Comparison of ENCODE assay signal across 26 mouse cellular contexts in the genomic region with DNA sequence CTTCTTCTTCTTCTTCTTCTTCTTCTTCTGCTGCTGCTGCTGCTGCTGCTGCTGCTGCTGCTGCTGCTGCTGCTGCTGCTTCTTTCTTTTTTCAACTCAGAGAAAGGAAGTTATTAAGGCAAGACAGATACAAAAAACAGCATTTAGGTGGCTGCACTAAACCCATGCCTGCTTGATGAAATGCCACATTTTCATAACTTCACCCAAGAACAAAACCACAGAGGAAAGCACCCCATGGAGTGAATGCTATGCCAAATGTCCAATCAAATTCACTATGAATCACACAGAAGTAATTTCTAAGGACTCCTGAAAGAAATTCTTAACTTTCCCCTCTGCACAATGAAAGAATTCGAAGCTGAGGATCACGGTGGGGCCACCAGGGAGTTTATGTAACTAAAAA.
DNase-seq lines count a peak whose midpoint lies in the region; ATAC-seq and TF ChIP-seq lines count a peak whose summit lies in the region.
"Had no signal": no experiment of that assay in that cellular context is flagged by ENCODE, and none has a peak within 500 bp of the region (broad histone marks: within the 10 kb centered on the region; RNA-seq: fewer than 3 reads in every experiment).

No protein-coding gene starts in this region.

- 78% methylated on average over 2 of the region's 2 CpGs for WGBS in forebrain, embryonic 15.5 days

- no peak overlapping the region for H3ac ChIP-seq in myocyte (ENCODE audit: control insufficient read depth, insufficient read length)

- no peaks in the 10 kb centered on the region for H3K79me2 ChIP-seq in myocyte (ENCODE audit: control insufficient read depth, insufficient read depth)

- peak overlapping the region; percentile 13 for H3K4me2 ChIP-seq in myocyte (ENCODE audit: low read depth)
- H3K4me2 ChIP-seq in forebrain, embryonic 15.5 days (replicated peaks), result no peak overlapping the region
- H3K4me2 ChIP-seq: embryonic facial prominence, embryonic 12.5 days; embryonic facial prominence, embryonic 15.5 days; forebrain, embryonic 12.5 days; heart, embryonic 13.5 days; hindbrain, embryonic 12.5 days; hindbrain, embryonic 15.5 days had no signal

- no peaks in the 10 kb centered on the region for H3K27me3 ChIP-seq in myocyte (ENCODE audit: control insufficient read depth, insufficient read depth, insufficient read length)
- H3K27me3 ChIP-seq in forebrain, embryonic 15.5 days, result no peaks in the 10 kb centered on the region
- H3K27me3 ChIP-seq: CH12.LX; embryonic facial prominence, embryonic 12.5 days; embryonic facial prominence, embryonic 15.5 days; forebrain, embryonic 12.5 days; heart, embryonic 13.5 days; hindbrain, embryonic 12.5 days; hindbrain, embryonic 15.5 days had no signal

- peak; percentile 51 for DNase-seq in 416B (ENCODE audit: low read depth)
- peak; percentile 82 for DNase-seq in NIH3T3 (ENCODE audit: low read depth)
- no peak for DNase-seq in yolk sac, embryonic 10.5 days (ENCODE audit: low spot score)
- no peak for DNase-seq in cerebellum, postnatal 14 days
- DNase-seq: adrenal gland, postnatal 10 days; adrenal gland, postnatal 36 days; cerebellum, adult 18-20 months; cerebellum, adult 9-10 months; cerebellum, postnatal 25 days; gastrocnemius, postnatal 10 days; gastrocnemius, postnatal 36 days; heart, adult 2 months; heart, postnatal 14 days had no signal

- no peak for ATAC-seq in forebrain, embryonic 15.5 days (replicated peaks)
- ATAC-seq: forebrain, embryonic 16.5 days; intestine, postnatal 0 days had no signal

- H3K36me3 ChIP-seq in myocyte (ENCODE audit: control insufficient read depth, insufficient read depth), result no peaks in the 10 kb centered on the region
- no peaks in the 10 kb centered on the region for H3K36me3 ChIP-seq in forebrain, embryonic 15.5 days
- H3K36me3 ChIP-seq: embryonic facial prominence, embryonic 12.5 days; embryonic facial prominence, embryonic 15.5 days; forebrain, embryonic 12.5 days; G1E; heart, embryonic 10.5 days; heart, embryonic 13.5 days; hindbrain, embryonic 12.5 days; hindbrain, embryonic 15.5 days had no signal

- H3K9me3 ChIP-seq in forebrain, embryonic 15.5 days, result no peaks in the 10 kb centered on the region
- H3K9me3 ChIP-seq: embryonic facial prominence, embryonic 12.5 days; embryonic facial prominence, embryonic 15.5 days; forebrain, embryonic 12.5 days; G1E; heart, embryonic 10.5 days; heart, embryonic 13.5 days; hindbrain, embryonic 12.5 days; hindbrain, embryonic 15.5 days had no signal

- no peak overlapping the region for H3K27ac ChIP-seq in forebrain, embryonic 15.5 days (replicated peaks)
- H3K27ac ChIP-seq: embryonic facial prominence, embryonic 12.5 days; embryonic facial prominence, embryonic 15.5 days; forebrain, embryonic 12.5 days; heart, adult 2 months; heart, embryonic 10.5 days; heart, embryonic 13.5 days; hindbrain, embryonic 12.5 days; hindbrain, embryonic 15.5 days had no signal

- no peak overlapping the region for H3K4me3 ChIP-seq in myocyte
- H3K4me3 ChIP-seq in forebrain, embryonic 15.5 days, result no peak overlapping the region
- H3K4me3 ChIP-seq: embryonic facial prominence, embryonic 12.5 days; embryonic facial prominence, embryonic 15.5 days; forebrain, embryonic 12.5 days; heart, adult 2 months; heart, embryonic 10.5 days; heart, embryonic 13.5 days; hindbrain, embryonic 12.5 days; hindbrain, embryonic 15.5 days had no signal

- H3K4me1 ChIP-seq in forebrain, embryonic 15.5 days, result no peaks in the 10 kb centered on the region
- H3K4me1 ChIP-seq: embryonic facial prominence, embryonic 12.5 days; embryonic facial prominence, embryonic 15.5 days; forebrain, embryonic 12.5 days; heart, embryonic 10.5 days; heart, embryonic 13.5 days; hindbrain, embryonic 12.5 days; hindbrain, embryonic 15.5 days had no signal

- TF ChIP-seq POLR2A in myocyte (IDR thresholded peaks at IDR 0.05; ENCODE audit: insufficient read length, low read depth), result no peak

- H3K9ac ChIP-seq in forebrain, embryonic 15.5 days (replicated peaks), result no peak overlapping the region
- H3K9ac ChIP-seq: embryonic facial prominence, embryonic 12.5 days; embryonic facial prominence, embryonic 15.5 days; forebrain, embryonic 12.5 days; heart, embryonic 13.5 days; hindbrain, embryonic 12.5 days; hindbrain, embryonic 15.5 days had no signal

TF ChIP-seq in myocyte, 11 proteins besides CTCF, POLR2A, EP300 and RAD21:
- no peak for TF ChIP-seq REST (IDR thresholded peaks at IDR 0.05; ENCODE audit: insufficient read depth, insufficient read length)
- no peak for TF ChIP-seq TCF3 (IDR thresholded peaks at IDR 0.05; ENCODE audit: insufficient read length, low read depth)
- no peak for TF ChIP-seq TCF12 (IDR thresholded peaks at IDR 0.05; ENCODE audit: insufficient read depth, poor library complexity, severe bottlenecking)

Comparison
In these comparisons a context has a peak if more than half of its experiments do, and no peak if none do; other contexts are left out.
1. DNase-seq: peak in 416B (single experiment) and NIH3T3 (single experiment); none in yolk sac, embryonic 10.5 days (single experiment) and cerebellum, postnatal 14 days (0 of 2).